Mouse (Mus musculus) heart, postnatal 0 days (tissue): Measurements from ENCODE around the gene Kat6b.

Source experiments
- CTCF ChIP-seq: IDR thresholded peaks from 2 replicates; pipeline ENCODE4 v1.5.1; 2016; ENCODE audit warnings: antibody characterized with exemption, control low read depth, low read depth
- EP300 ChIP-seq: IDR thresholded peaks from 2 replicates; pipeline ENCODE4 v1.6.1; 2016; ENCODE audit warnings: antibody characterized with exemption, low read depth

DNA sequence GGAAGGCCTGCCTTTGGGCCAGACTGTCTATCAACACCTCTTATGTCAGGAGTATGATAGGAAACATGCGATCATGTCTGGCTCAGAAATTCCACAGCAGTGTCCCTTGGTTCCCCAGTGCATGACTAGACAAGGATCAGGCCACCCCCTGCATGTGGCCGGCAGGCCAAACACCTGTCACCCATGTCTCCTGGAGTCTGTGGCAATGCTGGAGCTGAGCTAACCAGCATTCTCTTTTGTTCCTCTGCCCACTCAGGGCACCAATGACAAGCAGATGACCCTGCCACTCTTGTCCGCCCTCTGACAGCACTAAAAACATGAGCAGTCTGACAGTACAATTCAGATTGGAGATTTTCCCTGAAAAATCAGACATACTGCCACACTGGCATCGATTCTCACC lies 202.6 kb downstream of the Kat6b start:
- no peak for TF ChIP-seq CTCF
- TF ChIP-seq EP300: no peak
